Comparison of ENCODE assay signal across 18 mouse cellular contexts in the genomic region with DNA sequence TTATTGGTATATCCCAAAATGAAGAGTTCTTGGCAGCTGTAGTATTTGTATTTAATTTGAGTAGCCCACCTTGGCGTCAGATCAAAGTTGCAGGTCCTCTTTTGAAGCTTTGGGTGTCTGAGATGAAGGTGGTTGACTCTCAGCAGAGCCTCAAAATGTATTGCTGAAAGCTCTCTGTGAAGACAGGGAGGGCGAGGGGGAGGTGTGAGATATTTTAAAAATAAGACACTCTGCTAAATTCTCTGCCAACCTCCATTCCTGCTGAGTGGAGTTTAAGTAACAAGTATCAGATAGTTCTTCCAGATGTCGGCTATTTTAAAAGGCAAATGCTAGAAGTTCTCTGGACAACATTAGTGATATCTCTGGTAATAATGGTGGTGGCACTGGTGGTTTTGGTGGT.
DNase-seq lines count a peak whose midpoint lies in the region; ATAC-seq lines count a peak whose summit lies in the region.
"Had no signal": no experiment of that assay in that cellular context is flagged by ENCODE, and none has a peak within 500 bp of the region (broad histone marks: within the 10 kb centered on the region; RNA-seq: fewer than 3 reads in every experiment).

No protein-coding gene starts in this region.

- no peak for DNase-seq in frontal cortex, postnatal 10 days (ENCODE audit: low spot score in 2 of 2)
- peak; percentile 19 for DNase-seq in left cerebral cortex, adult 11 months (ENCODE audit: low spot score)
- DNase-seq in left cerebral cortex, postnatal 4 days = no peak
- DNase-seq in left cerebral cortex, postnatal 25 days (ENCODE audit: low spot score in 2 of 2) = peak; percentile 23 to 83
- no peak for DNase-seq in left cerebral cortex, postnatal 10 days (ENCODE audit: extremely low spot score in 1 of 2, low spot score in 2 of 2)
- peak; percentile 76 for DNase-seq in brain, adult 2 months (ENCODE audit: low read depth, low spot score)
- no peak for DNase-seq in adrenal gland, postnatal 36 days
- DNase-seq: adrenal gland, adult 8-10 months; adrenal gland, postnatal 14 days; B cell, adult 2 months; cerebellum, adult 11-12 months; cerebellum, adult 9-10 months had no signal

- intact Hi-C loops in left cerebral cortex, postnatal 4 days (cut with DNase I) = no loop called here
- intact Hi-C loops in left cerebral cortex, postnatal 25 days (cut with DNase I) = loop anchor here (5.0 kb wide), 1 partner anchor 140 kb away; no protein-coding TSS in a partner anchor
- intact Hi-C loops in left cerebral cortex, postnatal 10 days (cut with DNase I) = no loop called here

- ATAC-seq in frontal cortex, adult (ENCODE audit: low TSS enrichment) = peak; percentile 77
- ATAC-seq: activated CD4-positive, CD25-positive, alpha-beta regulatory T cell, adult 4 months; CD4-positive, CD25-positive, alpha-beta regulatory T cell, adult 4 months; forebrain, embryonic 13.5 days; forebrain, embryonic 15.5 days; Patski had no signal

Comparison
In these comparisons a context has a peak if more than half of its experiments do, and no peak if none do; other contexts are left out.
1. DNase-seq: peak in left cerebral cortex, adult 11 months (single experiment), left cerebral cortex, postnatal 25 days (2 of 2) and brain, adult 2 months (single experiment); none in frontal cortex, postnatal 10 days (0 of 2), left cerebral cortex, postnatal 4 days (single experiment), left cerebral cortex, postnatal 10 days (0 of 2) and adrenal gland, postnatal 36 days (0 of 2).